Mouse (Mus musculus): Measurements from ENCODE around the gene Ceacam3. TPM values are rescaled to one million over a fixed set of nuclear protein-coding genes. Genes with fewer than 3 reads are reported as not detected.

Gene Ceacam3
- polyA plus RNA-seq, 1 experiment from 2014 or later, result not detected

- WGBS, result 59% methylated on average over 3 of the region's 3 CpGs
- ATAC-seq (replicated peaks; ENCODE audit: low FRiP score), result no peak
- H3K9me3 ChIP-seq (ENCODE audit: control insufficient read depth, low read length), result peaks cover 18% of the 10 kb centered on the region
Measured at GRCm38 (mm10) chr7:17205530-17206184, 55.6 kb downstream of the Ceacam3 start.

More at GRCm38 (mm10) chr7:17205530-17206184, 55.6 kb downstream of the Ceacam3 start:
- Histone ChIP-seq H3K9ac (ENCODE audit: low read depth, low read length) (no peak overlapping the region), H3K27me3 (replicated peaks; ENCODE audit: control insufficient read depth, insufficient read depth, low read length) (no peaks in the 10 kb centered on the region), H3K27ac (ENCODE audit: low read depth, low read length) (no peak overlapping the region), H3K4me2 (no peak overlapping the region), H3K4me1 (replicated peaks; ENCODE audit: control insufficient read depth, insufficient read depth, low read length) (no peaks in the 10 kb centered on the region), H3K4me3 (ENCODE audit: low read depth, low read length) (no peak overlapping the region), H3K36me3 (ENCODE audit: control insufficient read depth, insufficient read depth, low read length) (no peaks in the 10 kb centered on the region)
- no peak for DNase-seq (ENCODE audit: low spot score)

Other genes with a start within 250 kb of the Ceacam3 start
- gene Ptgir, start 243.8 kb upstream of the Ceacam3 start, polyA plus RNA-seq (2014; fragmentation: Nextera tagmentation; extraction: Ambion mirVana), result 1.2 and 1.3 TPM in 2 replicates
- 147 and 169 TPM in 2 replicates for gene Calm3, start 226.2 kb upstream of the Ceacam3 start, polyA plus RNA-seq (2014; fragmentation: Nextera tagmentation; extraction: Ambion mirVana)
- 0.58 and 0.80 TPM in 2 replicates for gene Pnmal2, start 205.6 kb upstream of the Ceacam3 start, polyA plus RNA-seq (2014; fragmentation: Nextera tagmentation; extraction: Ambion mirVana)
- gene Pnmal1, start 190.6 kb upstream of the Ceacam3 start, polyA plus RNA-seq (2014; fragmentation: Nextera tagmentation; extraction: Ambion mirVana), result 0.18 and 0.52 TPM in 2 replicates
- gene Gm42372, start 167.2 kb upstream of the Ceacam3 start, polyA plus RNA-seq (2014; fragmentation: Nextera tagmentation; extraction: Ambion mirVana), result 0.15 and 0.16 TPM in 2 replicates
- 13.2 and 13.5 TPM in 2 replicates for gene Ccdc8, start 157.6 kb upstream of the Ceacam3 start, polyA plus RNA-seq (2014; fragmentation: Nextera tagmentation; extraction: Ambion mirVana)
- gene Ppp5c, start 122.4 kb upstream of the Ceacam3 start, polyA plus RNA-seq (2014; fragmentation: Nextera tagmentation; extraction: Ambion mirVana), result 124 and 128 TPM in 2 replicates
- 28.3 and 32.1 TPM in 2 replicates for gene Hif3a, start 87.9 kb upstream of the Ceacam3 start, polyA plus RNA-seq (2014; fragmentation: Nextera tagmentation; extraction: Ambion mirVana)
- 0.12 TPM in 2 replicates for gene Psg16, start 76.2 kb upstream of the Ceacam3 start, polyA plus RNA-seq (2014; fragmentation: Nextera tagmentation; extraction: Ambion mirVana)
- not detected in 2 replicates for gene Psg29, start 53.2 kb downstream of the Ceacam3 start, polyA plus RNA-seq (2014; fragmentation: Nextera tagmentation; extraction: Ambion mirVana)